8 mouse cellular contexts compared by ENCODE assay signal in genomic region chr2:144164102-144164501, GRCm38 (mm10).
DNase-seq lines count a peak whose midpoint lies in the region; ATAC-seq and TF ChIP-seq lines count a peak whose summit lies in the region.

No protein-coding gene starts in this region.

- H3K4me2 ChIP-seq in embryonic facial prominence, embryonic 12.5 days (replicated peaks) = peak overlapping the region; percentile 72
- peak overlapping the region; percentile 94 for H3K4me2 ChIP-seq in heart, embryonic 14.5 days (ENCODE audit: low read length)
- peak overlapping the region; percentile 64 for H3K4me2 ChIP-seq in stomach, postnatal 0 days (replicated peaks; ENCODE audit: low read depth)

- no peak for TF ChIP-seq EP300 in stomach, postnatal 0 days (optimal IDR thresholded peaks at IDR 0.05)

- peak overlapping the region; percentile 81 for H3K4me3 ChIP-seq in layer of hippocampus, adult 2 months
- 0 out of 2 replicates have a peak overlapping the region, but pooled peaks have one; percentile 58 for H3K4me3 ChIP-seq in embryonic facial prominence, embryonic 12.5 days
- 0 out of 4 replicates have a peak overlapping the region, but pooled peaks of 1 of the 2 experiments have one; percentile 76 for H3K4me3 ChIP-seq in heart, embryonic 14.5 days (ENCODE audit: control insufficient read depth in 1 of 2, insufficient read depth in 1 of 2, low read depth in 1 of 2, low read length in 2 of 2)
- peak overlapping the region; percentile 66 for H3K4me3 ChIP-seq in stomach, postnatal 0 days (ENCODE audit: low read depth, low read length)

- peaks cover 50% of the 10 kb centered on the region for H3K4me1 ChIP-seq in embryonic facial prominence, embryonic 12.5 days
- H3K4me1 ChIP-seq in heart, embryonic 14.5 days (ENCODE audit: control insufficient read depth in 2 of 2, insufficient read depth in 2 of 2, low read length in 2 of 2) = peaks cover 22 to 26% of the 10 kb centered on the region in 2 experiments
- H3K4me1 ChIP-seq in stomach, postnatal 0 days (replicated peaks; ENCODE audit: control insufficient read depth, insufficient read depth) = peaks cover 5% of the 10 kb centered on the region

- no peak overlapping the region for H3K9ac ChIP-seq in embryonic facial prominence, embryonic 12.5 days
- peak overlapping the region; percentile 86 for H3K9ac ChIP-seq in heart, embryonic 14.5 days (ENCODE audit: low read length)
- H3K9ac ChIP-seq in stomach, postnatal 0 days (ENCODE audit: low read length) = peak overlapping the region; percentile 86

- peak overlapping the region; percentile 96 for H3K27ac ChIP-seq in layer of hippocampus, adult 2 months
- H3K27ac ChIP-seq in embryonic facial prominence, embryonic 12.5 days = peak overlapping the region; percentile 81
- peak overlapping the region; percentile 64 to 99 for H3K27ac ChIP-seq in heart, embryonic 14.5 days (replicated peaks in 1 of 2; ENCODE audit: control insufficient read depth in 1 of 2, insufficient read depth in 1 of 2, low read depth in 2 of 2, low read length in 2 of 2)
- H3K27ac ChIP-seq in stomach, postnatal 0 days (replicated peaks) = peak overlapping the region; percentile 99

- H3K36me3 ChIP-seq in embryonic facial prominence, embryonic 12.5 days = no peaks in the 10 kb centered on the region
- H3K36me3 ChIP-seq in heart, embryonic 14.5 days (ENCODE audit: control insufficient read depth, insufficient read depth, low read length) = no peaks in the 10 kb centered on the region
- H3K36me3 ChIP-seq in stomach, postnatal 0 days (ENCODE audit: control insufficient read depth, insufficient read depth, low read length) = no peaks in the 10 kb centered on the region

- DNase-seq in layer of hippocampus, adult 2 months (ENCODE audit: low spot score in 2 of 2) = no peak
- DNase-seq in layer of hippocampus, postnatal 36 days = no peak
- DNase-seq in kidney, postnatal 25 days = peak; percentile 41 to 50
- DNase-seq in lung, postnatal 25 days (ENCODE audit: low spot score) = peak; percentile 31
- peak; percentile 34 for DNase-seq in stomach, postnatal 0 days (ENCODE audit: low spot score)
- DNase-seq in cerebellum, adult 11 months = no peak

- no peaks in the 10 kb centered on the region for H3K9me3 ChIP-seq in embryonic facial prominence, embryonic 12.5 days
- no peaks in the 10 kb centered on the region for H3K9me3 ChIP-seq in heart, embryonic 14.5 days (ENCODE audit: control insufficient read depth, low read length)
- H3K9me3 ChIP-seq in stomach, postnatal 0 days (ENCODE audit: control insufficient read depth, low read length) = no peaks in the 10 kb centered on the region

- ATAC-seq in embryonic facial prominence, embryonic 12.5 days (ENCODE audit: insufficient number of reproducible peaks, insufficient read depth, low FRiP score, low TSS enrichment) = no peak
- ATAC-seq in heart, embryonic 14.5 days (ENCODE audit: insufficient number of reproducible peaks, insufficient read depth, low FRiP score, low read depth) = no peak
- peak; percentile 8; the same call in 1 of the 2 replicates for ATAC-seq in stomach, postnatal 0 days (ENCODE audit: low FRiP score, low TSS enrichment)

- no peaks in the 10 kb centered on the region for H3K27me3 ChIP-seq in embryonic facial prominence, embryonic 12.5 days
- no peaks in the 10 kb centered on the region for H3K27me3 ChIP-seq in heart, embryonic 14.5 days (ENCODE audit: control insufficient read depth, insufficient read depth, low read length)
- no peaks in the 10 kb centered on the region for H3K27me3 ChIP-seq in stomach, postnatal 0 days (ENCODE audit: control insufficient read depth, insufficient read depth, low read length)

- TF ChIP-seq CTCF in layer of hippocampus, adult 2 months (conservative IDR thresholded peaks at IDR 0.05) = no peak
- no peak for TF ChIP-seq CTCF in stomach, postnatal 0 days (IDR thresholded peaks at IDR 0.05; ENCODE audit: low read depth)

- WGBS in embryonic facial prominence, embryonic 12.5 days = 7% methylated on average over 8 of the region's 8 CpGs
- WGBS in heart, embryonic 14.5 days = 31% methylated on average over 8 of the region's 8 CpGs
- 10% methylated on average over 8 of the region's 8 CpGs for WGBS in stomach, postnatal 0 days

Comparison
In these comparisons a context has a peak if more than half of its experiments do, and no peak if none do; other contexts are left out.
1. DNase-seq: peak in kidney, postnatal 25 days (2 of 2), lung, postnatal 25 days (single experiment) and stomach, postnatal 0 days (single experiment); none in layer of hippocampus, adult 2 months (0 of 2), layer of hippocampus, postnatal 36 days (0 of 2) and cerebellum, adult 11 months (single experiment).
2. Peak in every context shown above with its lines, with median percentiles within 50 percentile points of each other: H3K27ac ChIP-seq and H3K4me2 ChIP-seq.